Mouse (Mus musculus) cerebellum, adult (tissue): ENCODE data around the gene Harbi1.
"Not testable (repeated sequence)": the region's sequence is repeated elsewhere in the genome, so short reads cannot be mapped to it uniquely, and the experiment has no call there.

ENCODE experiments used
- ATAC-seq: cut with Nextera tagmentation; 2 replicates; pipeline ENCODE4 v1.9.2; 2017; ENCODE audit warnings: mild to moderate bottlenecking, moderate library complexity, mixed read lengths; ENCODE audit not compliant: insufficient number of reproducible peaks, low FRiP score, low TSS enrichment

Harbi1 gene

GRCm38 (mm10) chr2:91711256-91711925 lies 739 bp downstream of the Harbi1 start:
- no peak for ATAC-seq

GRCm38 (mm10) chr2:91714921-91715320 lies 4.3 kb downstream of the Harbi1 start:
- no peak for ATAC-seq

GRCm38 (mm10) chr2:91718276-91718675 lies 7.6 kb downstream of the Harbi1 start:
- no peak for ATAC-seq

- no peak for ATAC-seq
These were observed 12.7 kb downstream of the Harbi1 start for GRCm38 (mm10) chr2:91723382-91723781.

GRCm38 (mm10) chr2:91723951-91724350 lies 13.3 kb downstream of the Harbi1 start:
- ATAC-seq, result no peak

GRCm38 (mm10) chr2:91724716-91725115 lies 14.1 kb downstream of the Harbi1 start:
- ATAC-seq, result no peak

GRCm38 (mm10) chr2:91725476-91725875 lies 14.8 kb downstream of the Harbi1 start:
- ATAC-seq, result not testable (repeated sequence)

GRCm38 (mm10) chr2:91727011-91727410 lies 16.4 kb downstream of the Harbi1 start:
- ATAC-seq, result no peak

- no peak for ATAC-seq
These were observed 18.9 kb downstream of the Harbi1 start for GRCm38 (mm10) chr2:91729571-91729970.

- peak; percentile 88 for ATAC-seq
These were observed 19.5 kb downstream of the Harbi1 start, which contains the start of gene Ambra1 for GRCm38 (mm10) chr2:91729971-91730821. TSS of gene Ambra1 (plus strand) at chr2:91730134.

- ATAC-seq, result no peak
These were observed 24.6 kb downstream of the Harbi1 start for GRCm38 (mm10) chr2:91735221-91735620.

- no peak for ATAC-seq
These were observed 28.9 kb downstream of the Harbi1 start for GRCm38 (mm10) chr2:91739586-91739985.

GRCm38 (mm10) chr2:91744686-91745085 lies 34.0 kb downstream of the Harbi1 start:
- no peak for ATAC-seq

- peak; percentile 61; the same call in 1 of the 2 replicates for ATAC-seq
These were observed 39.2 kb downstream of the Harbi1 start for GRCm38 (mm10) chr2:91749811-91750261.
